Mouse (Mus musculus) liver, adult 2 months (tissue): Measurements from ENCODE around the gene Irf3.

Experiments
- CTCF ChIP-seq: fragments of 200-500 bp; IDR thresholded peaks from 2 replicates; pipeline ENCODE4 v1.5.1; 2011; ENCODE audit warnings: low read depth, low read length, control low read depth
- POLR2A ChIP-seq: fragments of 200-500 bp; IDR thresholded peaks from 2 replicates; pipeline ENCODE4 v1.6.1; 2011; ENCODE audit warnings: low read length, control low read depth; ENCODE audit not compliant: insufficient read depth; ENCODE audit errors: extremely low read depth

DNA sequence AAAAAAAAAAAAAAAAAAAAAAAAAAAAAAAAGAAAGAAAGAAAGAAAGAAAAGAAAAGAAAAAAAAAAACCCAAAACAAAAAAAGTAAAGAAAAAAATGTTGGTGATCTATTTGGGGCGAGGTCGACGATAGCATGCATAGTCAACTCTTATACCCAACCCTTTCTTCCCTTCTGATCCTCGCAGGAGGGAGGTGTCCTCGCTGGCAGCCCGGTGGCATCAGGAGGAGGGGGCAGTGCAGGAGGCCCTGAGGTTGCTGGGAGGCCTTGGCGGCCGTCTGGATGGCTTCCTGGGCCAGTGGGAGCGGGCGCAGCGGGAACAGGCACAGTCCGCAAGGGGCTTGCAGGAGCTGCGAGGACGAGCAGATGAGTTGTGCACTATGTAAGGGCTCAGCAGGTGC lies 43.9 kb upstream of the Irf3 start:
- TF ChIP-seq POLR2A (no peak), CTCF (no peak)
